Mouse (Mus musculus) stomach, postnatal 0 days (tissue): ENCODE data around the gene Abca3. TPM values are rescaled to one million over a fixed set of nuclear protein-coding genes. Genes with fewer than 3 reads are reported as not detected.

Experiments
- ATAC-seq: fragments of 200-750 bp; cut with Nextera tagmentation; 2 replicates; pipeline ENCODE4 v1.8.0; 2017; ENCODE audit not compliant: low FRiP score, low TSS enrichment
- DNase-seq: peaks from one replicate; pipeline ENCODE4 v3.0.0-alpha.2; 2016; ENCODE audit warnings: low spot score
- H3K27ac ChIP-seq: fragments of 300-500 bp; sonication (generic); replicated peaks from 2 replicates; pipeline ENCODE4 v1.5.1; 2014; ENCODE audit warnings: mild to moderate bottlenecking, control low read depth
- H3K27me3 ChIP-seq: fragments of 300-500 bp; sonication (generic); 2 replicates; pipeline ENCODE4 v1.6.1; 2014; ENCODE audit warnings: low read length; ENCODE audit not compliant: control insufficient read depth, insufficient read depth
- H3K36me3 ChIP-seq: fragments of 300-500 bp; sonication (generic); 2 replicates; pipeline ENCODE4 v1.6.1; 2014; ENCODE audit warnings: low read length, mixed read lengths; ENCODE audit not compliant: control insufficient read depth, insufficient read depth
- H3K4me1 ChIP-seq: fragments of 300-500 bp; sonication (generic); replicated peaks from 2 replicates; pipeline ENCODE4 v1.6.1; 2014; ENCODE audit warnings: antibody characterized with exemption; ENCODE audit not compliant: control insufficient read depth, insufficient read depth
- H3K4me2 ChIP-seq: fragments of 300-500 bp; sonication (generic); replicated peaks from 2 replicates; pipeline ENCODE4 v1.6.1; 2014; ENCODE audit warnings: low read depth, mild to moderate bottlenecking, control low read depth, moderate library complexity
- H3K4me3 ChIP-seq: fragments of 300-500 bp; sonication (generic); 2 replicates; pipeline ENCODE4 v1.5.1; 2014; ENCODE audit warnings: low read depth, low read length, control low read depth
- H3K9ac ChIP-seq: fragments of 300-500 bp; sonication (generic); 2 replicates; pipeline ENCODE4 v1.6.1; 2014; ENCODE audit warnings: mild to moderate bottlenecking, low read length, control low read depth, mixed read lengths
- H3K9me3 ChIP-seq: fragments of 300-500 bp; sonication (generic); 2 replicates; pipeline ENCODE4 v1.6.1; 2016; ENCODE audit warnings: low read length; ENCODE audit not compliant: control insufficient read depth
- CTCF ChIP-seq: IDR thresholded peaks from 2 replicates; pipeline ENCODE4 v1.5.1; 2016; ENCODE audit warnings: antibody characterized with exemption, low read depth, mild to moderate bottlenecking, moderate library complexity
- EP300 ChIP-seq: optimal IDR thresholded peaks from 2 replicates; pipeline ENCODE3; 2016; ENCODE audit warnings: antibody characterized with exemption
- WGBS: fragments of 180-500 bp; shearing (Covaris S2); extraction: QIAGEN DNeasy Blood & Tissue Kit; methylation state at CpG from one replicate; pipeline ENCODE4 v1.1.7; 2014; 5-methylcytosine and 5-hydroxymethylcytosine counted together
- polyA plus RNA-seq: library from polyadenylated mRNA; unstranded; fragments of >200 nt; fragmentation: Nextera tagmentation; extraction: Ambion mirVana; gene quantifications from 2 replicates; pipeline ENCODE4 v1.2.1, GENCODE M21; 2015

The Abca3 gene
- polyA plus RNA-seq, 1 experiment from 2014 or later, result 9.2 TPM

DNA sequence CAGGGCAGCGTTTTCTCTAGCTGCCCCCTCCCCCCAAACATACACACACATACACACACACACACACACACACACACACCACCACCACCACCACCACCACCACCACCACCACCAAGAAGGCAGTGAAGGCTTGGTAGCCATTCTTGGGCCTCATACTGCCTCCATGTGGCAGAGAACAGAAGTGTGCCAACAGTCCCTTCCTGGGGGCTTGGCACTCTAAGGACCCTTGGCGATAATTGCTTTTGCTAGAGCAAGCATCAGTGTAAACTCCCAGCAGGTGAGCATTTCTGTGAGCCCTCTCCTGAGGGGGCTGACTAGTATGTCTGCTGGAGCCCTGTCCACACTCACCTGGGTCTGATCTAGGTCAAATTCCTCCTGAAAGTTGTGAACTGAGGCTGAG, 89.4 kb downstream of the Abca3 start:
- TF ChIP-seq CTCF (peak; percentile 65), EP300 (no peak)
- DNase-seq (peak; percentile 35), ATAC-seq (no peak)
- Histone ChIP-seq H3K27ac (peak overlapping the region; percentile 84; the same call in 1 of the 2 replicates), H3K9me3 (no peaks in the 10 kb centered on the region), H3K4me2 (no peak overlapping the region), H3K4me1 (no peaks in the 10 kb centered on the region), H3K4me3 (no peak overlapping the region), H3K27me3 (no peaks in the 10 kb centered on the region), H3K9ac (no peak overlapping the region), H3K36me3 (peaks cover 25% of the 10 kb centered on the region)
- 52% methylated on average over 2 of the region's 2 CpGs for WGBS

DNA sequence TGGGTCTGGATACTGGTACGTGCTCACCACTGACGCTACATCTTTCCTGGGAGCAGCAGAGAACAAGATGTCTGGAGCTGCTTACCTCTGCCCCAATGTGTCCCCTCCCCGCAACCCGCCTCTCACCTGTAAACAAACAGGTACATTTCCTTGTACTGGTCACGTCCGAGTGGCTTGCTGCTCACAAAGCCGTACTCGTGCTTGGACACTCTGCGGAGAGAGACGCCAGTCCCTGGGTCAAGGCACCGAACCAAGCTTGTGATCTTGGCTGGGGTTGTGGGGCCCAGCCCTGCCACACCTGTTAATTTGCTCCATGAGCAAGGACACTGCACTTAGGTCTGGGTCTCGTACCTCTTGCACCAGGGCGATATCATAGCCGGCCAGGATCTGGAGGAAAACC, 90.4 kb downstream of the Abca3 start:
- Histone ChIP-seq H3K4me2 (peak overlapping the region; percentile 25; the same call in 1 of the 2 replicates), H3K27ac (peak overlapping the region; percentile 84), H3K27me3 (no peaks in the 10 kb centered on the region), H3K36me3 (peaks cover 32% of the 10 kb centered on the region), H3K4me3 (no peak overlapping the region), H3K9ac (peak overlapping the region; percentile 18; the same call in 1 of the 2 replicates), H3K4me1 (no peaks in the 10 kb centered on the region), H3K9me3 (no peaks in the 10 kb centered on the region)
- TF ChIP-seq EP300, result no peak
- TF ChIP-seq CTCF, result no peak
- WGBS, result 63% methylated on average over 14 of the region's 14 CpGs
- ATAC-seq (peak; percentile 78), DNase-seq (peak; percentile 74)

DNA sequence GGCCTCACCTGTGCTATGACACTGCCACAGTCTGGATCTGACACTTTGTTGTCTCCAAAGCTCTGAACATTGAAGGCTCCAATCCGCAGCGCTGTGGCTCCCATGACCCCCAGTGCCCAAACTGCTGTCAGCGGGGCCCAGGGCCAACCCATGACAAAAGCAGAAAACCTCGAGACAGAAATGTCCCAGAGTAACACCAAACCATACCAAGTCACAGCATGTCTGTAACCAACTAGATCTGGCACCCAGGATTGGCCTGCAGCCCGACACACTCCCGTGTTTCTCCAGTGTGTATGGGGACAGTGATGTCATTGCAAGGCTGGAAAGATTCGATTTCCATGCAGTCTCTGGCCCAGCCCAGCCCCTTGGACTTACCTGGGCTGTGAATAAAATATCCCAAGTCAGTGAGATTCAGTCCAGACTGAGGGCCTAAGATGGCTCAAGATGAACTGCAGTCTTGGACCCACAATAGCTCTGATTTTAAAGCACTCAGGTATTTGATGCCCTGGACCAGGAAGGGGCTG, 90.9 kb downstream of the Abca3 start, which contains the start of gene Dnase1l2:
Gene Dnase1l2 (minus strand): TSS at position 474 of the 524 bp plus-strand sequence.
- peak within 1 kb of the TSS; percentile 25; the same call in 1 of the 2 replicates for H3K4me2 ChIP-seq
- DNase-seq (peak; percentile 40), ATAC-seq (peak; percentile 41)
- H3K27ac ChIP-seq, result peak within 1 kb of the TSS; percentile 84
- WGBS, result 56% methylated on average over 7 of the region's 7 CpGs
- TF ChIP-seq CTCF, result no peak
- no peak for TF ChIP-seq EP300
- H3K9ac ChIP-seq, result peak within 1 kb of the TSS; percentile 18; the same call in 1 of the 2 replicates
- H3K36me3 ChIP-seq, result peaks cover 29% of the 10 kb centered on the region
- no peaks in the 10 kb centered on the region for H3K9me3 ChIP-seq
- no peak within 1 kb of the TSS for H3K4me3 ChIP-seq
- H3K27me3 ChIP-seq, result no peaks in the 10 kb centered on the region
- no peaks in the 10 kb centered on the region for H3K4me1 ChIP-seq

DNA sequence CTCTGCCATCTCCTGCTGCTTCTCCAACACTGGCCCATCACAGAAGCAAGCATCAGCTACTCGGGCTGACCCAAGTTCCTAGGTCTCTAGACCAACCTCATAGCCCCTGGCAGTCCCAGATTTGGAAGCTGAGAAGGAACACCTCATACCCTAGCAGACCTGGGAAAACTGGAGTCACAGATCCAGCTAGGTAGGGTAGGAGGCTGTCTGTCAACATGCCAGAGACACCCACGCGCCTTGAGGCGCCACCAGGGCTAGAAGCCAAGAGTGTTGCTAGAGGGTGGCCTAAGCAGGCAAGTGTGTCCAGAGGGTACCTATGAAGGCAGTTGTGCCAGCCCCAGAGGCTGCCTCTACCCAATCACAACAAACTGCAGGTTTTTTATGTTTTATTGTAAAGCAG, 91.7 kb downstream of the Abca3 start:
- Histone ChIP-seq H3K9me3 (no peaks in the 10 kb centered on the region), H3K27me3 (no peaks in the 10 kb centered on the region), H3K36me3 (peaks cover 30% of the 10 kb centered on the region), H3K9ac (no peak overlapping the region), H3K4me2 (no peak overlapping the region), H3K4me3 (no peak overlapping the region), H3K4me1 (no peaks in the 10 kb centered on the region), H3K27ac (peak overlapping the region; percentile 84)
- TF ChIP-seq CTCF, result no peak
- no peak for TF ChIP-seq EP300
- ATAC-seq (peak; percentile 9; the same call in 1 of the 2 replicates), DNase-seq (peak; percentile 53)
- 56% methylated on average over 4 of the region's 4 CpGs for WGBS

DNA sequence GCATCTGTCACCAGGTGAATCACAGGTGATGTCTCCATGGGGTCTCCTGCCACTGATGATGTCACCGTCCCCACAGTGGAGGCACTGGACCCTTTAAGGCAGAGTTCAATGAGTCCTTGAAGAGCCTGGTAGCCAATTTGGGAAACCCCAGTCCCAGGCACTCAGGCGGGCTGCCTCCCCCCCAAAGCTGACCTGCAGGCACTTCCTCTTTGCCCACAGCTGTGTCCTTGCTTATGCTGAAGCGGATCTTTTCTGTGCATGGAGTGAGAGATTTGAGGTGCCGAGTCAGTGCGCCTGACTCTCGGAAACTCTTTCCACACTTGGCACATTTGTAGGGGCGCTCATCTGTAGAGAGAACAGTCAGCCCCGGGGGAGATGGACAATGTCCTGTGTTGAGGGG, 94.8 kb downstream of the Abca3 start:
- WGBS, result 91% methylated on average over 8 of the region's 8 CpGs
- TF ChIP-seq EP300, result no peak
- TF ChIP-seq CTCF, result no peak
- Histone ChIP-seq H3K27ac (no peak overlapping the region), H3K27me3 (no peaks in the 10 kb centered on the region), H3K9ac (no peak overlapping the region), H3K4me3 (no peak overlapping the region), H3K4me2 (no peak overlapping the region), H3K9me3 (no peaks in the 10 kb centered on the region), H3K4me1 (no peaks in the 10 kb centered on the region), H3K36me3 (peaks cover 46% of the 10 kb centered on the region)
- no peak for DNase-seq
- ATAC-seq, result no peak

DNA sequence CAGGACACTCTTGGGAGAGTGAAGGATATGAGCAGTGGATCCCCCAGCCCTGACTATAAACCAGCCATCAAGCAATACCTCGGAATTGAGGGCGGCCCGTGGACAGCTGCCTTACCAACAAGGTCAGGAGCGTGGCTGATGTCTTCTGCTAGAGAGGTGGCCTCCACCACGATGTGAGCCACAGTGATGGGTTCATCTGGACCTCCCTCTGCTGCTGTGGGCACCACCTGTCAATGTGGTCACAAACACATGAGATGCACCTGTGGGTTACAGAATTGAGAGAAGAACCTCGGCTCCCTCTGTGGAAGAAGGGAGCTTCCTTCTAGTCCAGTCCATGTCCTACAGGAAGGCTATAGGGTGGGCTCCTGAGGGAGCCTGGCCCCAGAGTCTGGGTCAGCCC, 97.8 kb downstream of the Abca3 start:
- ATAC-seq (no peak), DNase-seq (no peak)
- 91% methylated on average over 6 of the region's 6 CpGs for WGBS
- Histone ChIP-seq H3K4me1 (no peaks in the 10 kb centered on the region), H3K36me3 (peaks cover 43% of the 10 kb centered on the region), H3K9ac (no peak overlapping the region), H3K9me3 (no peaks in the 10 kb centered on the region), H3K27me3 (no peaks in the 10 kb centered on the region), H3K4me3 (no peak overlapping the region), H3K4me2 (no peak overlapping the region), H3K27ac (no peak overlapping the region)
- TF ChIP-seq EP300, result no peak
- no peak for TF ChIP-seq CTCF
